Mouse (Mus musculus): ENCODE results near the gene Chst12.
"Not testable (repeated sequence)": the region's sequence is repeated elsewhere in the genome, so short reads cannot be mapped to it uniquely, and the experiment has no call there.

Chst12 gene

DNA sequence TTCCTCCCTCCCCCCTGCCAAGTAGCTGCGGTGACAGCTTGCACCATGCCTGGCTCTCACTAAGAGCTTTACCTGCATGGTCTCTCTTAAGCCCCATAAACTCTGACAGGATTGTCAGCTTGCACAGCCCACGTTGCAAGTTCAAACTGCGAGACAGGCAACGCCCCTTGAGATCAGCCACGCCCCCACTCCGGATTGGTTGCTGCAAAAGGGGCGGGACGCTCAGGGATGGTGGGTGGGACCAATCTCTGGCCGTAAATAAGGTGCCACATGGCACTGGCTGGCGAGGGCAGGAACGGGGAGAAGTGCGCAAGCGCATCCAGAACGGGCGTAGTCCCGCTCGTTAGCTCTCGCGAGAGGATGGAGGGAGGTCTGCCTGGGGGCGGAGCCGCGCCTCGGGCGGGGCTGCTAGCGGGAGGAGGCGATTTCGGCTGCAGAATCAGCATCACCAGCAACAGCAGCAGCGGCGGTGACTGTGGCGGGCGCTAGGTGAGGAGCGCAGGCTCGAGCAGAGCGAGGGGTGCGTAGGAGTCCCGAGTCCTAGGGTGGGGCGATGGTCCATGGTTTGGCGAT, at the start of gene Chst12:
Chst12 (plus strand) TSS at position 343 of the 573 bp plus-strand sequence.
- peak; percentile 98 for DNase-seq (ENCODE audit: low spot score in 2 of 2)

DNA sequence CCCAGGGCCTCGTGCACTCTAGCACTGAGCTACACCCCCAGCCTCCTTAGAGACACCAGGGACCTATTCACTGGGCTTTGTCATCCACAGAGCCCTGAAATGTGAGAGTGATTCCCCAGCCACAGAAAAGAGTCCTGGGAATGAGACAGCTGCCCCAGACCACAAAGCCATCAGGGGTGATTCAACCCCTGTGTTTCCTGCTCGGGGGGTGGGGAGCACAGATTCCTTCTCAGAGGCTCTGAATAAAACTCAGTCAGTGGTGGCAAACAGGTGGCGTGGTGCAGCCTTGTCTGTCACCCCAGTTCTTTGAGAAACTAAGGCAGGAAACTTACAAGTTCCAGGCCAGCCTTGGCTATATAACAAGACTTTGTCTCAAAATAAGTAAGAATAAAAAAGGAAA, 43.9 kb upstream of the Chst12 start:
- DNase-seq (ENCODE audit: low spot score in 2 of 2): no peak

GRCm38 (mm10) chr5:140463151-140463550, 42.2 kb upstream of the Chst12 start:
- not testable (repeated sequence) for DNase-seq (ENCODE audit: low spot score in 2 of 2)

DNA sequence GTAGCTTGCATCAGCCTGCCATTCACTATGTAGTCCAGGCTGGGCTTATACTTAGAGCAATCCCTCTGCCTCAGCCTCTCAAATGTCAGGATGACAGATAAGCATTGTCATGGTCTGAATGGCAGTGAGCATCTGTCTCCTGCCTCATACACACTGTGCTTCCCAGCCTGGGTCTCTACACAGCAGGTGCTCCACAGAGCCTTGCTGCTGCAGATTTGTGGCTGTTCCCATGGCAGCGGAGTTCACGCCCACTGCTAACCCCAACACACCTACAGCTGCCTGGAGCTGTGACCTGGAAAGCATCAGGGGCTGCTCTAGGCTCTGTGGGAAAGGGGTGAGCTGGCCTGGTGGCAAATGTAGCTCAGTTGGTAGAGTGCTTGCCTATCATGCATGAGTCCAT, 40.4 kb upstream of the Chst12 start:
- DNase-seq (ENCODE audit: low spot score in 2 of 2): peak in 1 of 2 experiments; percentile 19

- DNase-seq (ENCODE audit: low spot score in 2 of 2): no peak
These were observed 33.0 kb upstream of the Chst12 start for GRCm38 (mm10) chr5:140472336-140472735.

GRCm38 (mm10) chr5:140481458-140481857, 23.9 kb upstream of the Chst12 start:
- no peak for DNase-seq (ENCODE audit: low spot score in 2 of 2)

DNA sequence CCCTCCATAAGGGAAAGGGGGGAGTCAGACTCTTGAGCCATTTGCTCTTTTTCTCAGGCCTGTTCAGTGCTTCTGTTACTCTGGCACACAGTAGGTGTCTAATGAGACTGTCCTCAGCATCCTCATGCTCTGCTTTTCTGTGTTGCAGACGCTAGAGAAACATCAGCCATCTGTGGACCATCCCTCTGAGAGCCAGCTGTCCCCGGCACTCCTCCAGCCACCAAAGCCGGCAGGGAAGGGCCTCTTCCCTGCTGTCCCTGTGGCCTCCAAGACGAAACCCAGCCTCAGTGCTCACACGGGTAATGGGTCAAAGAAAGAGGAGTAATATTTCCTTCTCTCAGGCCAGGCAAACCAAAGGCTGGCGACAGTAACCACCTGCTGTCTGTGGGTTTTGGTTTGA, 14.2 kb upstream of the Chst12 start:
- no peak for DNase-seq (ENCODE audit: low spot score in 2 of 2)

GRCm38 (mm10) chr5:140492684-140493233, 12.6 kb upstream of the Chst12 start:
- DNase-seq (ENCODE audit: low spot score in 2 of 2): no peak

DNA sequence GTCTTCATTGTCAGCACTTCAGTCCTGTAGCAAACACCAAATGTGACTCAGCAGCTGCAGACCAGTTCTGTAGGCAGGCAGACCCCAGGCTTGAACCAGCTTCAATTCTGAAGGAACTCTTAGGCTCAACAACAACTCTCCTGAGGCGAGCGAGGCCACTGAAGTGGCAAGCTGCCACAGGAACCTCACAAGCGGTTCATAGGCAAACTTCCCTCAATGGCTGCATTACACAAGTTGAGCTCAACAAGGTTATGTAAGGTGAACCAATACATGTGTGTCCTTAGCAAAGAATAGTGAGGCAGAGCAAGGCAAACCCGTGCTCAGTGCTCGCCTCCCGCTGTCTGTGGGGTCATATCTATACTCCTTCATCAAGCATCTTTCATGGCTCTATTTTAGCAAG, 7.2 kb upstream of the Chst12 start:
- DNase-seq (ENCODE audit: low spot score in 2 of 2): no peak

DNA sequence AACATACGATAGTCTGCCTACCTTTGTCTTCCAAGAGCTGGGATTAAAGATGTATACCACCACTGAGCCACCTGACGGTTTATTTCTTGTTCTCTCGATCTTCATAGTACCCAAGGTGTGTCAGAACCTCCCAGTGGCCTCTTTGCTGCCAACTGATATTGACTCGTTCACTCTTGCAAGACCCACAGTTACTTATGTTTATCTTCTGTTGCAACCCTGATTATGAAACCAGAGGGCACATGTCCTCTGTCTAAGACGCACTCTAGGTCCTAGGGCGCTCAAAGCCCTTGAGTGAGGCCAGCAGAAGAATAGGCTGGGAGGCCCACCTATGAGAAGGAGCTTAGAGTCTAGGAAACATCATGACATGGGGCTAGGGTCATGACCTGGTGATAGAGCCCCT, 4.6 kb upstream of the Chst12 start:
- no peak for DNase-seq (ENCODE audit: low spot score in 2 of 2)

DNA sequence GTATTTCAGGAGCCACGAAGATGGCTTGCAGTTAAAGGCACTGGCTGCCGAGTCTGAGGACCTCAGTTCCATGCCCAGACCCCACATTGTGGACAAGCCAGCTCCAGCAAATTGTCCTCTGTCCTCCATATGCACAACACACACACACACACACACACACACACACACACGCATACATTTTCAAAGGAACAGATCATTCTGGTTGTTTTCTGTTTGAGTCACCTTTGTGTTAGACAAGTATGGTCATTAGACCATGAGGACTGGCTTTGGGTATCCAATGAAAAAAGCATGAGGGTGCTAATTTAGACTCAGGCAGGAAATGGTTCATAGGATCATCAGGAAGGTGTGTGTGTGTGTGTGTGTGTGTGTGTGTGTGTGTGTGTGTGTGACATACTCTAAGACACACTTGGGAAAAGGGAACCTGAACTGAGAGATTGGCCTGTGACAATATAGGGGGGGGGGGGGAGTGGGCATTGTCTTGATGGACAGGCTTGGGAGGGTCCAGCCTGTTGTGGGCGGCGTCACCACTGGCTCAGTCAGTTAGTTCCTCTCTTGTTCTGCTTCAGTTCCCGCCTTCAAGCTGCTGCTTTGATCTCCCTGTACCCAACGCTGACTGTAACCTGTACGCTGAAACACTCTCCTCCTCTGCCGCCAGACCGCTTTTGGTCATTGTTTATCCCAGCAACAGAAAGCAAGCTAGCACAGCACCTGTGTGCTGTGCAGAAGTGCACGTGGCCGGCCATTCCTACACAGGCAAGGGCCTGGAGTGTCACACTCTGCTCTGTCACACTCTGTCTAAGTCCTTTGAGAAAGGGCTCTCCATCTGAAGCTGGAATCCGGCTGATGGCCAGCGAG, 3.1 kb upstream of the Chst12 start:
- no peak for DNase-seq (ENCODE audit: low spot score in 2 of 2)

DNA sequence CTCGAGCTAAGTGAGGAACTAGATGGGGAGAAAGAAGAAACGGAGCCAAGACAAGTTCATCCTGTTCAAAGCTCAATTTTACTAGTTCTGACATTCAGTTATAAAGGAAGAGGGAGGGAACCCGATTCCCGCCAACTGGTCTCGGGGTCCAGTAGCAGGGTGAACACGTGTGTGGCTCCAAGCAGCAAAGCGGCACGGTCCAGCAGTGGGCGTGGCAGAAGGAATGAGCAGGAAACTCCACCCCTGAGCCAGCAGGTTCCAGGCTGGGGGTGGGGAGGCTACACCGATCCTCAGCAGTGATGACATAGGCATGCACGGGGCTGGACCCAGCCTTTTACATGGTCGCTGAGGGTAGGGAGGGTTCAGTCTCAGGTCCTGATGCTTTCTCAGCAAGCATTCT, 2.4 kb upstream of the Chst12 start:
- not testable (repeated sequence) for DNase-seq (ENCODE audit: low spot score in 2 of 2)

DNA sequence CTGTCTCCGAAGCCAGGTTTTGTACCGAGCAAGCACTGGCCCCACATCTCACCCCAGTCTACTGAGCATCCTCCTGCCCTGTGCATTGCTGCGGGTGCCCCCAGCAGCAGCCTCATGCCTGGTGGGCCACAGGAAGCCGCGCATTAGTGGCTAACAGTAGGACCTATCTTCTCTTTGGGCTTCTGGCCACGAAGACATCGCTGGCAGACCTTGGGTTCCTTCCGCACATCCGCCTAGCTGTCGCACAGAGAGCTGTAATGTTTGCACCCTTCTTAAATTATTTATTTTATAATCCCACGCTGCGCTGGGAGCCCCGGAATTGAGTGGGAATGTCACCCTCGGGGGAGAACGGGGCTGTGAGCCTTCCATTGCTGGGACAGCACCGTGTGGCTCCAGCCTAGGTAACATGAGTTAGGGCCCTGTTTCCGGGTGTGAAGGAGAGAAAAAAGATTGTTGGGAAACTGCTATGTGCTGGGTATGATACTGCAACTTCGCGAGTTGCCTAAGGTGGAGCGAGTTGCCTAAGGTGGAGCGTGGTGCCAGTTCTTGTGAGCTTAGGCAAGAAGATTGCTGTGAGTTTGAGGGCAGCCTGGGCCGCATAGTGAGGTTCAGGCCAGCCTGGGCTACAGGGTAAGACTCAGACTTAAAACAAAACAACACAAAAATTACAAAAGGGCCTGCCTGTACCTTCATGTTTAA, 895 bp downstream of the Chst12 start:
- peak in 1 of 2 experiments; percentile 27 for DNase-seq (ENCODE audit: low spot score in 2 of 2)

DNA sequence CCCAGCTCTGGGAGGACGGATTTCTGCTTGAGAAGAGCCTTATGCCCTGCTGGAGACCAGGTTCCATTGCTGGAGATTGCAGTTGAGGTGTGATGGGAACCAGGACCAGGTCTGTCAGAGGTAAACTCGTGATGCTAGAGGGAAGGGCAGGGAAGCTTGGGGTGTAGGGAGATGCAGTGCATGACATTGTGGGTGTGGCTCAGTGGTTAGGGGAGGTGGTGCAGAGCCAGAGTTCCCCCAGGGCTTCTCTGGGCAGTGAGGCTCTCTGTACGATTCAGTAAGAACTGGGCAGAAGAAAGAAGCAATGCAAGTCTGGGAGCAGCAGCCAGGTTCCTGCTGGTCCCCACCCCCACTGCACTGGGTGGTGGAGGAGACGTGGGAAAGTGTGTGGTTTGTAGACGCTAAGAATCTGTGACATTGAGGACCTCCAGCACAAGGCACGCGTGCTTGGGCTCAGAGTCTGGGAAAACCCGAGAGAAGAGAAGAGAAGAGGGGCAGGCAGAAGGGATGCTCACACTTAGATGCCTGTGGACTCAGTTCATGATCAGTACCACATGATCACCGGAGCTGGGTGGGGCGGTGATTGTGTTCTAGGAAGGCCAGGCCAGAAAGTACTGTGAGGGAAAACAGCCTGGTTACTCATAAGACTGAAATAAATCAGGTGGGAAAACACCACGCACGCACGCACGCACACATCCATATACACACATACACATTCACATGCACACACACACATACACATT, 2.3 kb downstream of the Chst12 start:
- no peak for DNase-seq (ENCODE audit: low spot score in 2 of 2)

- DNase-seq (ENCODE audit: low spot score in 2 of 2): no peak
These were observed 3.3 kb downstream of the Chst12 start for GRCm38 (mm10) chr5:140508686-140509085.

GRCm38 (mm10) chr5:140509204-140509603, 3.9 kb downstream of the Chst12 start:
- no peak for DNase-seq (ENCODE audit: low spot score in 2 of 2)

DNA sequence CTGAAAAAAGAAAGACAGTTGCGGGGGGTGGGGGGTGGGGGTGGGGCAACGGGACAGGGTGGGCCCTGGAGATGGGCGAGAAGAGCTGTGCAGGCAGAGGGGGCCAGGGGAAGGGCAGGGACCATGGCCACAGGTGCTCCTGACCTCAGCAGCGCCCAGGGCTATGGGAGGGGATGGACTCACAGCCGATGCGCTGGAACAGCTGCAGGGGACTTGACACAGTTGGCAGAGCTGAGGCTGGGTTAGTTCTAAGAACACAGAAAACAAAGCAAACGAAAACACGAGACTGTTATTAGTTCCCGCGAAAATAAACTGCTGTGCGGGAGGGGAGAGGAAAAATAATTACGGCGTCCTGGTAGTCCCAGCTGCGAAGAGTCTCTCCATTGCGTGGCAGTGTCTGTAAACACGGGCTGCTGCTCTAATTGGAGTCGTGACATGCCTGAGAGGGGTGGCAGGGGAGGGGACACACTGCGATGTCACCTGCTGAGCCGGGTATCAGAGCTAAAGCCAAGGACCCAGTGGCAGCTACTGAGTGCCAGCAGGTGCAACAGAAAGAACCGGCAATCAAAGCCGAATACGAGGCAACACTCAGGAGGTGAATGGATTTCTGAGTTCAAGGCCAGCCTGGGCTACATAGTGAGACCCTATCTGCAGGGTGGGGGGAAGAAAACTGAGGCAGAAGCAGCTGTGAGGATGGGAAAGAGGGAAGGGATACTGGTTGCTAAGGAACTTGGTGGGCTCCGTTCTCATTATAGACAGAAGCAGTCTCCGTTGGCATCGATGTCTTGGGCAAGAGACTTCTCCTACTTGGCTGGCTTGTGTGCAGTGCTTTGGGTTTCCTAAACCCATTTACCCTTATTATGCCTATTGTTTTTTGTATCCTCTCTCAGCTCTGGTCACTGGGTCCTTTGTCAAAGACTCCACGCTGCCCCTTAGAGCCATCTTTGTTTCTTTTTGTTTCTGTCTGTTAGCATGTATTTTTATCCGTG, 5.0 kb downstream of the Chst12 start:
- DNase-seq (ENCODE audit: low spot score in 2 of 2): no peak

DNA sequence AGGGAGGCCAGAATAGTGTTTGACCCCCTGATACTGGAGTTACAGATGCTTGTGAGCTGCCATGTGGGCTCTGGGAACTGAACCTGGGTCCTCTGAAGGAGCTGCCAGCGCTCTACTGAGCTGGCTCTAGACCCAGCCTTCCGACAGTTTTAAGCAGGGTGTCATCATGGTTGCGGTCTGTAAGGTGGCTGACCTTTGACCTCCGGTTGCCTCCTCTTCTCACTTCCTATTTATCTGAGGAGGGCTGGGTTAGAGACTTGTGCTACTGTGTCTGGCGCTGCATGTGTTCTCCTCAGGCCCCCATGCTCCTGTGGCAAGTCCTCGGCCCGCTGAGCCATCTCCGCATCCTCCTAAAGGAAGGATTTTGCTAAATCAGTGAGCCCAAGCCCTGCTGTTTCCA, 8.6 kb downstream of the Chst12 start:
- DNase-seq (ENCODE audit: low spot score in 2 of 2): no peak

DNA sequence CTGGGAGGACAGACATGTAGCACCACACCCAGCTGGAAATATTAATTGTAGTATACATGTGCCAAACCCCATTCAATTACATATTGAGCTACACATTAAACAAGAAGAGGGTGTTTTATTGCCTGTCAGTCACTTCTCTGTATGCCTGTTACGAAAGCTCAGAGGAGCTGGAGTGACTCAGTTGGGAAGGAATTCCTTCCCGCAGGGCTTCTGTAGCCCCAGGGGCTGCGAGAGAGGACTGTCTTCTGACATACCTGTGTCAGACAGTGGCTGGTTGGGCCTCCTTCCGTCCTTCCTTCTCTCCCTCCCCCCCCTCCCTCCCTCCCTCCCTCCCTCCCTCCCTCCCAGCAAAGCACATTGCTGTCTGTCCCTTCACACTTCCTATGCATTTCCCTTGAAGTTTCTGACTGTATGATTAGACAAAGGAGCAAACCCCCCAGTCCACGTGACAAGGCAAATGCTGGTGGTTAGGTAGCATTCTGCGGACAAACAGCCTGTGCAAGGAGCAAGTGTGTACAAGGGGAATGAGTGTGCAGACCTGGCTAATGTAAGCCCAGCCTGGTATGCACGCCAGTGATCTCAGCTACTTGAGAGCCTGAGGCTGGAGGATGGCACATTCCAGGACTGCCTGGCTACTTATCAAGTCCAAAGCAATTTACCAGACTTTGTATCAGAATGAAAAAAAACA, 9.6 kb downstream of the Chst12 start:
- DNase-seq (ENCODE audit: low spot score in 2 of 2): no peak

All from frontal cortex, postnatal 14 days (tissue).